Mouse (Mus musculus) kidney, postnatal 25 days (tissue): ENCODE data around the gene Adgrg5.
A peak's percentile ranks its signal among the peaks of the same experiment; 100 is the strongest.

Experiments
- DNase-seq, 2 experiments: peaks; one replicate each; pipeline ENCODE4 v3.0.0; 2021; ENCODE audit warnings: mixed read lengths in 2 of 2

Adgrg5 gene

DNA sequence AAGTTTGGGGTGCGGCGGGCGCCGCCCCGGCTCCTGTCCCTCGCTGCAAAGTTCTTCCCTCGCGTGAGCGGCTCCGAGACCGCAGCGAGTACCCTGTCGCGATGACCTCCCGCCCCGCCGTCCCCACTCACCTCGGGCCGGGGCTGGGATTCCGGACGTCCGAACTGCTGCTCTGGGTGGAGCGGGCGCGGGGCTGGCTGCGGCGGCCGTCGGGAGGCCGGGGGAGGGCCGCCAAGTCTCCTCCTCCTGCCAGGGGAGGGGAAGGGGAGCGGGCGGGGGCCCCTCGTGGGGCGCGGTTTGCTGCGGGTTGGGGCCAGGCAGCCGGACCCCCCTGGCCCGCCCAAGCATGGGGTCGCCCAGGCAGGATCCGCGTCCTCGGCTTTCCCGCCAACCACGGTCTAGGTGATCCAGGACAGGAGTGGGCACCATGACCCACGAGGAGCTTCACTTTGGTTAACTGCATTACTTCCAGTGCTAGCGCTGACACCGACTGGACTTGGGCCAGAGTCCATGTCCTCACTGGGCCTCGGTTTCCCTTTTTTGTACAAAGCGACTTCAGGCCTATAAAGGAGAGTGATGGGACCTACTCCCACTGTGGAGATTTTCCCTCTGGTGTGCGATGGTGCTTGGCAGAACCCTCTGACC is 5.5 kb upstream of the Adgrg5 start, which contains the start of gene Ccdc102a:
Ccdc102a (minus strand) TSS at position 248 of the 645 bp plus-strand sequence.
- DNase-seq = peak; percentile 54 to 77

DNA sequence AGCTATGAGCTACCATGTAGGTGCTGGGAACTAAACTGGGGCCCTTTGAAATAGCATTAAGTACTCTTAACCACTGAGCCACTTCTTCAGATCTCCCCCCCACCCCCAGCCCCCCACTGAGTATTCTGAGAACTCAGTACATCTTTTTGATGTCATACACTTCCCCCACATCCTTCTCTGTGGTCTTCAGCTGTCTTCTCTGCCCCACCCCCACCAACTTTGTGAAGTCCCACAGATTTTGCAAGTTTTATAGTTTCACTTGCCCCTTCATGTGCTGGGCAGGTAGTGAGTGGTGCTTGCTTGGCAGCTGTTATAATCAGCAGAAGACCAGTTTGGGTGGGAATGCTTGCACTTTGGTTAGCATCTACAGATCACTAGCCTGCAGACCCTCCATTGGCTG is 4.2 kb upstream of the Adgrg5 start:
- no peak for DNase-seq

DNA sequence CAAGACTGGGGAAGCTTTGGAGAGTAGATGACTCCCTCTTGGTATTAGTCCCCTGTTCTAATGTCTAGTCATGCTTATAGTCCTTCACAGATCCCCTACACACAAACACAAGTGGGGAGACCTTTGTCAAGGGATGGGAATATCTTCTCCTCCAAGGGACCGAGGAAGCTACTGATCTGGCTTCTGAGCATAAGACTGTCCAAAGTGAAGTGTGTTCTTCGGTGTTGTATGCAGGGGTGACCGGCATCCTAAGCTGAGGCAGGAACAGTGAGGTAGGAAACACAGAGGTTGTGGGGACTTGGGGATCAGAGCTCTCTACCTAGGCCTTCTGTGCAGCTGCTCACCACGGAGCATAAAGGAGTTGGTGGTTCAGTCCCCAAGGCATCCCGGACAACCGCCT is 1.3 kb upstream of the Adgrg5 start:
- no peak for DNase-seq

DNA sequence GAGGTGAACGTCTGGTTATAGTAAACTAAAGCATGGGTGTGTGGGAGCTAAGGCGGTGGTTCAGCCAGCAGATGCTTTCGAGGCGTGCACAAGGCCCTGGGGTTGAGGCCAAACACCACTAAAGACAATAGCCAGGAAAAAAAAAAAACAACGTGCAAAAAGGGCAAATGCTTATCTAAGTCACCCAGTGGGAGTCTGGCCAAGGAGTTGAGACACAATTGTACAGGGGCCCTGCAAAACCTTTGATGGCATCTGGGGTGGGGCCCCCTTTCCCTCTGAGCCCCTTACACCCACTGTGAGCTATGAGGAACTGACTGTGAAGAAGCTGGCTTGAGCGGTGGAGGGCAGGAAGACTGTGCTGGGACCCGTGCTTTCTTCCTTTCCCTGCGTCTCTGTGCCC is 892 bp upstream of the Adgrg5 start:
- no peak for DNase-seq

DNA sequence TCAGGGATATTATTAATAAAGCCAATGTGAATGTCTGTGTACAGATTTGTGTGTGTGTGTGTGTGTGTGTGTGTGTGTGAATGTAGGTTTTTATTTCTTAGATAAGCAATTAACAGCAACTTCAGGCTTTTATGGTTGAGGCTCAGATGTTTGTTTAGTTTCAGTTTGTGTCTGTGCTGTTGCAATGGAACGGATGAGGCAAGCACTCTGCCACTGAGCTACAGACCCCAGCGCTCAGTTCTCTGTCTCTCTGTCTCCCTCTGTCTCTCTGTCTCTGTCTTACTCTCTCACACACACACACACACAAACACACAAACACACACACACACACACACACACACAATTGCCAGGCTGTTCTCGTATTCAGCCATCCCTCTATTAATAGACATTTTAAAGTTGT is 4.7 kb downstream of the Adgrg5 start:
- no peak for DNase-seq

DNA sequence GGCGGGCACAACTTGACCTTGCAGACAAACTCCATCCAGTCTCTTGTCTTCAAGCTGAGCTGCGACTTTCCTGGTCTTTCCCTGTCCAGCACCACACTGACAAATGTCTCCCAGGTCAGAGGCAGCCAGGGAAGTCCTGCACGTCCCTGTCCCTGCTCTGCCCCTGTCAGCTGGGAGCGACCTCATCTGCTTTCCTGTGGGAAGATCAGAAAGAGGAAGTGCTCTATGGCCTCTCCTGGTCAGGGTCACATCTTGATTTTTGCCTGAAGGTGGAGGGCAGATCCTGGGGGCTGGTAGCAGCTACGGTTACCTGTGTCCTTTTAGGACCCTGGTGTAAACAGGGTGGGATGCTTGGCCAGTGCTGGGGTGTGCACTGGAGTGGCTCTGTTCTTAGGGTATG is 10.4 kb downstream of the Adgrg5 start:
- DNase-seq = no peak

DNA sequence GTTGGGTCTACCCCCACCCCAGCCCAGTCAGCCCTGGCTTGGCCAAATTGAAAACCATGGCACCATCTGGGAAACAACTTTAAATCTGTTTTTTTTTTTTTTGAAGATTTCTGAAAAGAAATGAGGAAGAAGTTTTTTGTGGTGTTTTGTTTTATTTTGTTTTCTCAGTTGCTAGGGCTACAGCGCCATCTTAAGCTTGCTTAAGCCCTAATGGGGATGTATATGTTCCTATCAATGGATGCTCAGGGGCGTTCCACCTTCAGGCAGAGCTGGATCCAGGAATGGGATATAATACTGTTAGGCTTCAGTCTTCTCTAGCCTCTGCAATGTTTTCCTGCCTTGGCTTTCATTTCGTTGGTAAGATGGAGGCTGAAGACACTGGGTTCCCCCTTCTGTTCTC is 11.7 kb downstream of the Adgrg5 start:
- DNase-seq = no peak

DNA sequence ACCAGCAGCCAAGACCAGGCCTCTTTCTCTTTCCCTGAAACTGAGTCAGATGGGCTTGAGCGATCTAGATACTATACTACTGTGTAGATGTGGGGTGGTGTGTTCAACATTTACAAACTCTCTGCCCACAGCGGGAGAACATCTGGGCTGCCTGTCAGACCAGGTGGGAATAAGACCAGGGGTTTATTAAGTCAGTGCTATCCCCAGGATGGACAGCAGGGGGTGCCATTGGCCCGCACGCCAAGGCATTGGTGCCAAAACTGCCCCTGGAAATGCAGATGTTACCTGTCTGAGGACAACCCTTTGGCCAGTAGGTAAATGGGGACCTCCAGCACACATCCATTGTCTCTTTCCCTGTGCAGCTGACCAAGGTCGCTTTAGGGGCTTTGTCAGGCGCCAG is 19.1 kb downstream of the Adgrg5 start:
- DNase-seq = peak; percentile 66 to 77

DNA sequence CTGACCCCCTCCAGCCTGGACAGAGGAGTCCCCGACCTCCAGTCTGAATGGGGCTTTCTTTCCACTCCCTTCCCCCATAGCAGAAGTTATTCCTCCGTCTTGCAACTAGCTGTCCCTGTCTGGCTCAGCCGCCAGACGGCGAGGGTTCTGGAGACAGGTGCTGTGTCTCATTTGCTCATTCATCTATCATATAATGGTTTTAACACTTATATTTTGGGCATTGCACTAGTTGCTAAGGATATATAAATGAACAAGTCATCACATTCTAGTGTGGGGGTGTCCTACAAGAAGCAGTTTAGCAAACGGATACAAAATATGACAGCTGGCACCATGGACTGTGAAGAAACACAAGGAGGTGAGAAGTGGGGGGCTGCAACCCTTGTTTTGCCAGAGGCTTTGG is 21.7 kb downstream of the Adgrg5 start:
- no peak for DNase-seq

DNA sequence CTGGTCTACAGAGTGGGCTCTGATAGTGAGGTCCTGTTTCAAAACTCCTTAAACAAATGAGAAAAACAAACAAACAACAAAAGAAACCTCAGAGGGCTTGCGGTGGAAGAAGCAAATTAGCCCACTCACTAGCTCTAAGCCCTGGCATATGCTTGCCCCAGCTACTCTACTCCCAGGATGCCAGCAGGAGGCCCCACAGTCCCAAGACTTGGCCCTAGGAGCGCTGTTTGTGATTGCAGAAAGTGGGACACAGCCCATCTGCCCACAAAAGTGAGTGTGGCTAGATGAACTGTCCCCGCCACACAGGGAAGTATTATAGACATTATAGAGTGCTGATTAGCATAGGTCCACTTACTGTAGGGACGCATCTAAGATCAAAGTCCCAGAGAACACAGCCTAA is 24.9 kb downstream of the Adgrg5 start:
- no peak for DNase-seq

DNA sequence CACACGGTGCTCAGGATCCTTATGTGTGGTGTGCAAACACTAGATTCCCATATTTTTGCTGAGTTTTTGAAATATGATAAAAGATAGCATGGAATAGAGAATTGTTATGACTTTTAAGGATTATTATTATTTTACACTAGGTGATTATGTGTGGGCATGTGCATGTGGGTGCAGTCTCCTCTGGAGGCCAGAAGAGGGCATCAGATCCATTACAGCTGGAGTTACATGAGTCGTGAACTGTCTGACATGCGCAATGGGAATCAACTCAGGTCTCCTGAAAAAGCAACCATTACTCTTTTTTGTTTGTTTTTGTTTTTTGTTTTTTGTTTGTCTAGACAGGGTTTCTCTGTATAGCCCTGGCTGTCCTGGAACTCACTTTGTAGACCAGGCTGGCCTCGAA is 25.5 kb downstream of the Adgrg5 start:
- DNase-seq = no peak

DNA sequence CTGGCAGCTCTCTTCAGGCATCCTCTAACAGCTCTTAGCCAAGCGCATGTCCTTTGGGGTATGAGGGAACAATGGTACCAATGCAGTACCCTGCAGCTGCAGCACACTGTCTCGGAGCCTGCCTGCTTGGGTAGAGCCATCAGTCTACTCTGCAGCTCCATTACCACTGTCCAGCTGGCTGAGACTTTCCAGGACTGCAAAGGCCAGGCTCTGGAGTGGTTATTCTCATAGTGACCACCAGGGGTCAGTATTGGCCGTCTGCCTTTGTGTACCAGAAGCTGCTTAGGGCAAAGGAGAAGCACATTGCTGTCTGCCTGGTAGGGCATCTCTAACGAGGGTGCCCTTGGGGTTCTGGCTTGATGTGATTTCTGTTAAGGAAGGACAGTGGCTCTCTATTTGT is 26.6 kb downstream of the Adgrg5 start:
- DNase-seq = peak; percentile 79 to 80

DNA sequence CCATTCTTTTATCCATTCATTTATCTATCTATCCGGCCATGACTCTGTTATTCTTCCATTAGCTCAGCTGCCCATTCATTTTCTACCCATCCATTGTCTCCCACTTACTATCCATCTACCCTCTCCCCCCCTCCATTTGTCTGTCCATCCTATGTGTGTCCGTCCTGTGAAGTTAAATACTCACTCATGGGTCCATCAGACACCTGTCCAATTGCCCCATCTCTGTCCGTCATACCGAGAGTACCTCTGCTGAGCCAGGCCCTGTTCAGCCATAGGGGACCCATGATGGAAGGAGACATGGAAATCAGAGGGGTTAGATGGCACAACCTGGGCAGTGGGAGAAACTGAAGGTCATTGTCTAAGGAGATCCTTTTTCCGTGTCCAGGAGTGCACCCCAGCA is 27.0 kb downstream of the Adgrg5 start:
- no peak for DNase-seq

DNA sequence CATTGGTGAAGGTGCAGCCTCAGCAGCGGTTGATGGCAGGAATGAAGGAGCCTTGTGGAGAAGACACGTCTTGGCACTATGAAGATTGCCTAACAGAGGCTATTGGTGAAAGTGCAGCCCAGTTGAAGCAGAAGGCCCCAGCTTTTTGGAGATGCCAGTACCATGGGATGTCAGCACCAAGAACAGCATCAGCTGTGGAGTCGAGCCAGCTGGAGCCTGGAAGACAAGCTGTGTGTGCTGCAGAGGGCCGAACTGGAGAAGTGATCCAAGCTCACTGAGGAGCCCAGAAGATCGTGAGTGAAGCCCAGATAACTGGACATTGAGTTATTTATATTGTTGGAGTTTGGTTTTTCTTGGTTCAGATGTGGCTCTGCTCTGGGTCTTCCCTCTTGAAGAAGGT is 28.6 kb downstream of the Adgrg5 start:
- no peak for DNase-seq

DNA sequence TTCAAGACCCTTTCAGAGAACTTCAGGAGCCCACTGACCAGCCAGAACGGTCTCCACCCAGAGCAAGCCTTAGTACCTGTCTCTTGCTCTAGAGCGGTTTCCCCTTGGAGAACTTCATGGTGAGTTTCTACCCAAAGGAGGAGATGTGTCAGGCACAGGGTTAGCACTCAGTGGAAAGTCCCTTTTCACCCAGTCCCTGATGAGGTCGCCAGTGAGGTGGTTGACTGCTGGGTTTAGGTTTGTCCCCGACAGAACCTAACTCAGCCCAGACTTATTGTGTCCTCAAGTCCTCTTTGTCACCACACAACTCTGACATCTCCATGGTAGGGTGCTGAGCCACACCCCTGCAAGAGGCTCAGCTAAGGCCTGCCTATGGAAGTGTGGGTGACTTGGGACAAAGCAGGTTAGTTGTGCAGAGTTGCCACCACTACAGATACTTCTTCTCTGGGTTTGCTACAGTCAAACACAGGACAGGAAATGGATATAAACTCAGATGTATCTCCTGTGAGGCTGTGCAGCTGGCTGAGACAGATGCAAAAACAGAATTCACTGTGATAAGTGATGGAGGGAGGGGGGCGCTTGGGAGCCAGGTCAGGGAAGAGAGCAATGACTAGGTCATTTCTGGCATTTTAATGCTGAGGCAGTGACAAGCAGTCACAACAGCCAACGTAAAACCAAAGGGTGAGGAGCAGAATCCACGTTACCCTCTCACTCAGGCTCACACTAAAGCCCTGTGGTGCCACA is 30.3 kb downstream of the Adgrg5 start:
- DNase-seq = no peak

DNA sequence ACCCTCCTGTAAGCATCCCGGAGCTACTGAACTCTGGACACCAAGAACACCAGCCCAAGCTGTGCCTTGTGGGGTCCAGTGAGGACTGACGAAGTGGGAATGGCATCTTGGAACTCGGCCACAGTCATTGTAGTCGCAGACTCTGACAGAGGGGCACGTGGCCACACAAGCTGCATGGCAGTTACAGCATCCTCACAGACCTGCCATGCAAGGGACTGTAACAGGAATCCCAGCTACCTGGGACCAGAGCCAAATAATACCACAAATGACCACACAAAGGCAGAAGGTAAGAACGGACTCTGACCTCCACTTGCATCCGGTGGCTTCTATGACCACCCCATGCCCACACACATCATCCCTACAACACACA is 30.9 kb downstream of the Adgrg5 start:
- peak; percentile 32 to 67 for DNase-seq

DNA sequence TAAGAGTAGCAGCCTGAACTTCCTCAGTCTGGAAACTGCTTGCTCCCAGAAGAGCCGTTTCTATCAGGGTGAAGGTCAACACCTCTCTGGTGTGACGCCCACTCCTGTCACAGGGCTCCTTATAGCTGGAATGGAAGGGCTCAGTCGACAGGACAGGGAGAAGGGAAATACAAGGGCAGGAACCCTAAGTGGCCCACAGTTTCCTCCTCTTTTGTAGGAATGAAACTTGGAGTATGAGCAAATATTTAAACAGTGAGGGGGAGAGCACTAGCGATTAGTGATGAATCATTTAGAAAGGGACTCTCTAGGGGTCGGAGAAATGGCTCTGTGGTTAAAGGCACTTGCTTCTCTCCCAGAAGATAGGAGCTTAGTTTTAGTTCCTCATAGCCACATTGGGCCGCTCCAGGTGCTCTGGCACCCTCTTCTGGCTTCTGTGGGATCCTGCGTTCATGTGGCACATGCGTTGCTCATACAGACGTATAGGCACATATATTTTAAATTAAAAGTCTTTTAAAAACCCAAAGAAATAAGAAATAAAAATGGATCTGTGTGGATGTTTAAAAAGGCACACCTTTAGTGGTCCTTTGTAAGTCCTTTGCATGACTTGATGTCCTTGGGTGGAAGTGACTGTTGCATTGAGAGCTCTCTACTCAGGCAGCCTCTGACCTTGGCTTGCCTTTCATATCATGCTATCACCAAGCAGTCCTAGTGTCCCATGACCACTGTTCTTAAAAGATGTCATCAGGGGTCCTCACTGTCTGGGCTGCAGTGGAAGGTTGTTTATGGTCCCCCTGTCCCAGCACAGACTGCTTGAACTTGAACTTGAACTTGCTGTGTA is 31.6 kb downstream of the Adgrg5 start:
- peak; percentile 61 to 67 for DNase-seq

DNA sequence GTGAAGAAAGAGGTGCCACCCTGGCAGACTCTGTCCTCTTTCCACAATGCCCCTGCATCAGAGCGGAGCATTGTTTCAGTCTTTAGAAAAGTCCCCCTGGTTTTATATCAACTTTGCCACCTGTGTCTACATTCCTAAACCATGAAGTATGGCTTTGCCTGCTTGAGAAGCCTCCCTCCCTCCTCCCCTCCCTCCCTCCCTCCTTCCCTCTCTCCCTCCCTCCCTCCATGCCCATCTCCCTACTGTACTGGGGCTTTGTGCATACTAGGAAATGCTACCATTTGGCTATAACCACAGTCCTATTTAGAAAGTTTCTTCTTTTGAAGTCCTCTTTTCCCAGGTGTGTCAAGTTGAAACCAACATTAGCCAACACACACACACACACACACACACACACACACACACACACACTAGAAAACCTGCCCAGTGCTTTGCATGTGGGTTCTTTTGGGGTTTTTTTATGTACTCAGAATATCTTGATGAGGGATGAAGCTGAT is 32.6 kb downstream of the Adgrg5 start:
- no peak for DNase-seq

DNA sequence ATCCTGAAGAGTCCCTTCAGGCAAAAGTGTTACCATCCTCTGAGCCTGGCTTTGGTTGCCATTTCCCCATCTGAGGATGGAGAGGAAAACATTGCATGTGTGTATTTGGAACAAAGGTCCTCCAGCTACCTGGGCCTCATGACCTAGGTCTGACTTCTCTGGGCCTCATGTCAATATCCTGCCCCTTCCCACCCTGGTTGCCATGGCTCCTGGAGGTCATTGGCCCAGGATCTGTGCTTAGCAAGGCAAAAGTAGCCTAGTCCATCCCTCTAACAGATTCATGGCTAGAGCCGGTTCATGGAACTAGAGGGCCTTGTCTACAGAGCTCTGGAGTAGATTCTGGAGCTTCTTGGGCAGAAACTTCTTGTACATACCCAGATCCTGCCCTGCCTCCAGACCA is 38.7 kb downstream of the Adgrg5 start:
- peak; percentile 44 to 79 for DNase-seq

DNA sequence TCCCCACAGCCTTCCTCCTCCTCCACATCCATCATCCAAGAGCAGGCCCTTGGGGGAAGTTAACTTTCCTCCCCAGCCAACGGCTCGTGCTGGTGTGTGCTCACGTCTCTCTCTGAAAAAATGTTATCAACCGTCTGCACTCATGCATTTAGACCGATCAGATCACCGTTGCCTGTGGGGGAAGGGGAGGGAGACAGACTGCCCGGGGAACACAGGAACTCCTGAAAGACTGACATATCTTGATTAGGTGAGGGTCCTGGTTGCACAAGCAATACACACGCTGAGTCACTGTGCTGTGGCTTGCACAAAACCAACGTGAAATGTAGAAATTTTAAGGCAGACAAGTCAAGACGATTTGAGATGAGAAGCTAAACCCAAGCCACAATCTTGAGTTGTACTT is 41.3 kb downstream of the Adgrg5 start:
- peak in 1 of 2 experiments; percentile 43 for DNase-seq

DNA sequence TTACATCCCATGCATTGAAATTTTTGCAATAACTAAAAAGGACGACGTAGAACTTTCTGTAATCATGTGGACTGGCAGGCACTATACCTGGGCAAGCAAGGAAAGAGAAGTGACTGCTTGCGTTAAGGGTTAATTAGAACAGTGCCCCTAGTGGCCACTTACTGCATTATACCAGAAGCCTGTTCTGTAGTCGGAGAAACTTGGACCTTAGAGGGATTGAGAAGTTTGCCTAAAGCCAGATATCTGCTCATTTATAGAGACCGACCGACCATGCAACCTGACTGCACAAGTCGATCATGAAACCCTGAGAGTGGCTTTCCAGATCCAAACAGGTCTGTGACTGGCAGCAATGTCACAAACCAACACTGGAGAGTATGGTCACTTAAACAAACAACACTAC is 43.1 kb downstream of the Adgrg5 start:
- DNase-seq = peak; percentile 61 to 71

DNA sequence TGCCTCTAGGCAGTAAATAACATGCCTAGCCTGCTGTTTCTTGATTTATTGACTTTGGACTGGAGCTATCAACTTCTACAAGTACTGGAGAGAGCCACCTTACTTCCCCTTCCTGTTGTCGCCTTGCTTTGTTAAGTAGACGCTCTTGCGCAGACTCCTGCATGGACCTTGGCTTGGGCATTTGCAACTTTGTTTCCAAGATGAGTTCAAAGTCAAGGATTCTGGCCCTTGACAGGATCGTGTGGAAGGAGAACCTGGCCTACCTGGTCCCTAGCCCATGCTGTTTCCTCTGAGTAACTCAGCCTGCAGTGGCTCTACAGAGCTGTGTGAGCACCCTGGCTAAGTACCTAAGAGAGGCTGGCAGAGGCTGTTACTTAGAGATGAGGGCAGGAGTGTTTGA is 43.6 kb downstream of the Adgrg5 start:
- DNase-seq = peak; percentile 53 to 77

DNA sequence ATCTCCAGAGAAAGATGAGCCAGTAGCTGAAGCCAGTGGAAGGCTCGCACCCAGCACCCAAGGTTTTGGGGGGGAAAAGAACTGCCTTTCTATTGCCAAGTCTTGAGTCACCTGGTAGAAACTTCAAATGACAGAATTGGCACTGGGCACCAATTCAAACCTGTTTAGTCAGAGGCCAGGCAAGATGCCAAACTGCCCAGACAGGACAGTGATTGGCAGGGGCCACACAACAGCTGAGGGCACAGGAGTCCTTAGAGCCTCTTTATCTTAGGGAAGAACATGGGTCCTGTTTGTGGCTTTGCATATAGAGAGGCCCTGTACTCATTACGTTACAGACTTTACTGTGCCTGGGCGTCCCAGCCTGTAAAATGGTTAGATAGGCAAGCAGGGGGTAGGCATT is 44.1 kb downstream of the Adgrg5 start:
- peak; percentile 88 to 90 for DNase-seq

DNA sequence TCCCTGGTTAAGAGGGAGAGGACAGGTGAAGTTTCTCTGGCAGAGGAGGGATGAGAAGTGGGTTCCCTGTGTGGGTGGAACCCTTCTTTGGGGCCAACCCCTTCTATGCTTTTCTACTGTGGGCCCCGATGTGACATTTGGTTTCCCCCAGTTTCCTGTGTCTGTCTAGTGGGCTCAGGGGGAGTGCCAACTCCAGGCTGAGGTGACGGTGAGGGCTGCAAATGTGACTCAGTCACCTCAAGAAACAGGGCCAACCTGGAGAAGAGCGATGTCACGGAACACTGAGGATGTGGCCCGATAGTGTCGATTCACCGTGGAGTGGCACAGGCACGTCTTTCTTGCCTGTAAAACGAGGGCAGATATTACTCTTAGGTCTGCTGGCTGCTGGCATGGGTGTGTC is 49.8 kb downstream of the Adgrg5 start:
- no peak for DNase-seq
